Mouse (Mus musculus) inflammation-experienced regulatory T-cells, adult 16 weeks (primary cell): Measurements from ENCODE around the gene Lcp2. TPM values are rescaled to one million over a fixed set of nuclear protein-coding genes. Genes with fewer than 3 reads are reported as not detected.

Experiments used
- polyA plus RNA-seq: library from polyadenylated mRNA; unstranded; fragments of 100-300 nt; shearing (Covaris generic); gene quantifications from one replicate; pipeline ENCODE4 v1.2.1, GENCODE M21; 2017

The Lcp2 gene
- polyA plus RNA-seq: 551 TPM

DNA sequence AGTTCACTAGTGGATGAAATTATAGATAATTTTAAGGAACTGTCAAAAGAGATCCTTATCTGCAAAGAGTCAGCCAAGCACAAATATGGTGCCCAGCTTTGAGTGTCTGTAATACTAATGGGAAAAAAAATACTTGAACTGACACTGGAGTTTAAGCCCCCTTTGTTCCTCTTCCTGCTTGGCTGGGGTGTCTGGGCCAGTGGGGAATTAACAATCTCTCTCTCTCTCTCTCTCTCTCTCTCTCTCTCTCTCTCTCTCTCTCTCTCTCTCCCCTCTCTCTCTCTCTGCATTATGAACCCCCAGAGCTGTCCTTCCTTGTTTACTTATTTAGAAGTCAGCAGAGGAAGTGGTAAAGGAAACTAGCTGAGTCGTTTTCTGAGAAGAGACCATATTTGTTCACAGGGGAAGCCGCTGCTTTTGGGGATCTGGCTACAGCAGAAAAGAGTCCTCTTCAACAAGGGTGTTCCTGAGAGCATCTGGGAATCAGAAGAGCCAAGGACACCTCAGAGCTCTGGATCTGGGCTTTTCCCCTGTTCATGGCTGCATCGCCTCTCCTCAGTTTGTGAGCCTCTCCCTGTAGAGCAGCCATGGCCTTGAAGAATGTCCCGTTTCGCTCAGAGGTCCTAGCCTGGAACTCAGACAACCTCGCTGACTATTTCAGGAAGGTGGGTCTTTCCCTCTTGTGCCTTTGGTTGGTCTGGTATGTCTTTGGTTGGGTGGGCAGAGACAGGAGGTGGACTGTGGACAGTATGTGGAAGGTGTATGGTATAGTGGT is at the start of gene Lcp2:
Lcp2 (plus strand) TSS at position 154 of the 775 bp plus-strand sequence.

DNA sequence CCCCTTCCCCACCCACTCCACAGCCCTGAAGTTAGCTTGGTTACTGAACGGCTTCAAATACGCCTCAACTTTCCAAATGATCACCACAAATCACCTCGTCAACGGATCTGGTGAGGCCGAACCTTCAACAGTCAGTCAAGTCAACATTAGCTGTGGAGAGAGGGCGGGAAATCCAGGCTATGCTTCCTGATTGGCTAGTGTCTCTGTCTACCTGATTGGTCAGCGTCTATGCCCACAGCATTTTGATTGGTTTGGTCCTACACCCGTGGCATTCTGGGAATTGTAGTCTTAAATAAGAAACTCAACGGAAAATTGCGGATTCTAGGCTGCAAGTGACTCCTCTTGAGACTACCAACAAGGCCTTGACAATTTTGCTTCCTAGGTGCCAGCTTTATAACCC is 51.7 kb downstream of the Lcp2 start, which contains the start of gene 4930469K13Rik:
4930469K13Rik (minus strand) TSS at position 133 of the 400 bp plus-strand sequence.

Other genes with a start within 250 kb of the Lcp2 start
- 0.88 TPM for gene Kcnmb1, start 83.9 kb upstream of the Lcp2 start, polyA plus RNA-seq
- gene Kcnip1, start 53.8 kb upstream of the Lcp2 start, polyA plus RNA-seq: not detected
- 5.2 TPM for gene 4930469K13Rik, start 51.6 kb downstream of the Lcp2 start, polyA plus RNA-seq
- gene Foxi1, start 161.2 kb downstream of the Lcp2 start, polyA plus RNA-seq: not detected